Mouse (Mus musculus): Measurements from ENCODE around the gene Ptprt. TPM values are rescaled to one million over a fixed set of nuclear protein-coding genes. Genes with fewer than 3 reads are reported as not detected.

The Ptprt gene
- polyA plus RNA-seq, 1 experiment from 2014 or later: 4.0 TPM

- no peak overlapping the region for H3K9ac ChIP-seq (replicated peaks)
- H3K27ac ChIP-seq: no peak overlapping the region
- no peak overlapping the region for H3K4me2 ChIP-seq
- H3K4me1 ChIP-seq (replicated peaks): no peaks in the 10 kb centered on the region
- no peaks in the 10 kb centered on the region for H3K36me3 ChIP-seq
- 0 out of 2 replicates have a peak, but pooled peaks cover 3% of the 10 kb centered on the region for H3K9me3 ChIP-seq
- no peak overlapping the region for H3K4me3 ChIP-seq (replicated peaks)
- no peak for ATAC-seq (ENCODE audit: insufficient number of reproducible peaks, insufficient read depth, low FRiP score, low TSS enrichment, low read depth)
- WGBS: 83% methylated on average over 5 of the region's 5 CpGs
- no peaks in the 10 kb centered on the region for H3K27me3 ChIP-seq
Measured at GRCm38 (mm10) chr2:162509016-162509415, 151.9 kb downstream of the Ptprt start.

GRCm38 (mm10) chr2:162507664-162508063 lies 153.3 kb downstream of the Ptprt start:
- Histone ChIP-seq H3K27me3 (no peaks in the 10 kb centered on the region), H3K27ac (no peak overlapping the region), H3K4me3 (replicated peaks) (no peak overlapping the region), H3K4me1 (replicated peaks) (no peaks in the 10 kb centered on the region), H3K36me3 (no peaks in the 10 kb centered on the region), H3K4me2 (no peak overlapping the region), H3K9ac (replicated peaks) (no peak overlapping the region), H3K9me3 (0 out of 2 replicates have a peak, but pooled peaks cover 3% of the 10 kb centered on the region)
- 90% methylated on average over 10 of the region's 10 CpGs for WGBS
- no peak for ATAC-seq (ENCODE audit: insufficient number of reproducible peaks, insufficient read depth, low FRiP score, low TSS enrichment, low read depth)

GRCm38 (mm10) chr2:162504850-162505249 lies 156.1 kb downstream of the Ptprt start:
- H3K27me3 ChIP-seq: no peaks in the 10 kb centered on the region
- H3K4me3 ChIP-seq (replicated peaks): no peak overlapping the region
- no peaks in the 10 kb centered on the region for H3K4me1 ChIP-seq (replicated peaks)
- H3K27ac ChIP-seq: no peak overlapping the region
- no peaks in the 10 kb centered on the region for H3K9me3 ChIP-seq
- no peak overlapping the region for H3K9ac ChIP-seq (replicated peaks)
- no peaks in the 10 kb centered on the region for H3K36me3 ChIP-seq
- WGBS: 76% methylated on average over 4 of the region's 4 CpGs
- no peak overlapping the region for H3K4me2 ChIP-seq
- no peak for ATAC-seq (ENCODE audit: insufficient number of reproducible peaks, insufficient read depth, low FRiP score, low TSS enrichment, low read depth)

GRCm38 (mm10) chr2:162499501-162499915 lies 161.4 kb downstream of the Ptprt start:
- Histone ChIP-seq H3K9me3 (no peaks in the 10 kb centered on the region), H3K4me2 (no peak overlapping the region), H3K4me1 (replicated peaks) (no peaks in the 10 kb centered on the region), H3K27ac (no peak overlapping the region), H3K4me3 (replicated peaks) (no peak overlapping the region), H3K27me3 (no peaks in the 10 kb centered on the region), H3K36me3 (no peaks in the 10 kb centered on the region), H3K9ac (replicated peaks) (no peak overlapping the region)
- 90% methylated on average over 9 of the region's 9 CpGs for WGBS
- no peak for ATAC-seq (ENCODE audit: insufficient number of reproducible peaks, insufficient read depth, low FRiP score, low TSS enrichment, low read depth)

GRCm38 (mm10) chr2:162498191-162498590 lies 162.8 kb downstream of the Ptprt start:
- no peak overlapping the region for H3K4me3 ChIP-seq (replicated peaks)
- no peak overlapping the region for H3K4me2 ChIP-seq
- no peaks in the 10 kb centered on the region for H3K27me3 ChIP-seq
- H3K27ac ChIP-seq: no peak overlapping the region
- no peaks in the 10 kb centered on the region for H3K36me3 ChIP-seq
- WGBS: 57% methylated on average over 3 of the region's 3 CpGs
- no peaks in the 10 kb centered on the region for H3K9me3 ChIP-seq
- no peak overlapping the region for H3K9ac ChIP-seq (replicated peaks)
- no peaks in the 10 kb centered on the region for H3K4me1 ChIP-seq (replicated peaks)
- ATAC-seq (ENCODE audit: insufficient number of reproducible peaks, insufficient read depth, low FRiP score, low TSS enrichment, low read depth): no peak

- Histone ChIP-seq H3K27me3 (no peaks in the 10 kb centered on the region), H3K4me3 (replicated peaks) (no peak overlapping the region), H3K9ac (replicated peaks) (no peak overlapping the region), H3K4me1 (replicated peaks) (0 out of 2 replicates have a peak, but pooled peaks cover 3% of the 10 kb centered on the region), H3K27ac (no peak overlapping the region), H3K36me3 (no peaks in the 10 kb centered on the region), H3K9me3 (no peaks in the 10 kb centered on the region), H3K4me2 (no peak overlapping the region)
- no peak for ATAC-seq (ENCODE audit: insufficient number of reproducible peaks, insufficient read depth, low FRiP score, low TSS enrichment, low read depth)
Measured at GRCm38 (mm10) chr2:162484036-162484435, 176.9 kb downstream of the Ptprt start.

- Histone ChIP-seq H3K9me3 (no peaks in the 10 kb centered on the region), H3K4me2 (no peak overlapping the region), H3K36me3 (no peaks in the 10 kb centered on the region), H3K27me3 (no peaks in the 10 kb centered on the region), H3K4me3 (replicated peaks) (no peak overlapping the region), H3K27ac (no peak overlapping the region), H3K9ac (replicated peaks) (no peak overlapping the region), H3K4me1 (replicated peaks) (peaks cover 4% of the 10 kb centered on the region)
- no peak for ATAC-seq (ENCODE audit: insufficient number of reproducible peaks, insufficient read depth, low FRiP score, low TSS enrichment, low read depth)
- WGBS: 57% methylated on average over 1 of the region's 1 CpGs
Measured at GRCm38 (mm10) chr2:162443106-162443505, 217.8 kb downstream of the Ptprt start.

GRCm38 (mm10) chr2:162436646-162437045 lies 224.3 kb downstream of the Ptprt start:
- no peak for ATAC-seq (ENCODE audit: insufficient number of reproducible peaks, insufficient read depth, low FRiP score, low TSS enrichment, low read depth)
- no peak overlapping the region for H3K27ac ChIP-seq
- no peak overlapping the region for H3K9ac ChIP-seq (replicated peaks)
- H3K4me3 ChIP-seq (replicated peaks): no peak overlapping the region
- no peaks in the 10 kb centered on the region for H3K36me3 ChIP-seq
- 97% methylated on average over 3 of the region's 3 CpGs for WGBS
- no peaks in the 10 kb centered on the region for H3K9me3 ChIP-seq
- no peaks in the 10 kb centered on the region for H3K4me1 ChIP-seq (replicated peaks)
- no peaks in the 10 kb centered on the region for H3K27me3 ChIP-seq
- no peak overlapping the region for H3K4me2 ChIP-seq

- H3K9ac ChIP-seq (replicated peaks): no peak overlapping the region
- no peak for ATAC-seq (ENCODE audit: insufficient number of reproducible peaks, insufficient read depth, low FRiP score, low TSS enrichment, low read depth)
- no peak overlapping the region for H3K27ac ChIP-seq
- WGBS: 63% methylated on average over 7 of the region's 7 CpGs
- no peak overlapping the region for H3K4me3 ChIP-seq (replicated peaks)
- H3K4me1 ChIP-seq (replicated peaks): no peaks in the 10 kb centered on the region
- no peaks in the 10 kb centered on the region for H3K36me3 ChIP-seq
- H3K27me3 ChIP-seq: no peaks in the 10 kb centered on the region
- H3K4me2 ChIP-seq: no peak overlapping the region
- no peaks in the 10 kb centered on the region for H3K9me3 ChIP-seq
Measured at GRCm38 (mm10) chr2:162430171-162430570, 230.8 kb downstream of the Ptprt start.

GRCm38 (mm10) chr2:162426114-162426513 lies 234.8 kb downstream of the Ptprt start:
- no peaks in the 10 kb centered on the region for H3K27me3 ChIP-seq
- H3K4me2 ChIP-seq: no peak overlapping the region
- no peak overlapping the region for H3K9ac ChIP-seq (replicated peaks)
- no peaks in the 10 kb centered on the region for H3K9me3 ChIP-seq
- H3K4me1 ChIP-seq (replicated peaks): no peaks in the 10 kb centered on the region
- H3K36me3 ChIP-seq: no peaks in the 10 kb centered on the region
- H3K4me3 ChIP-seq (replicated peaks): no peak overlapping the region
- no peak for ATAC-seq (ENCODE audit: insufficient number of reproducible peaks, insufficient read depth, low FRiP score, low TSS enrichment, low read depth)
- 71% methylated on average over 8 of the region's 8 CpGs for WGBS
- H3K27ac ChIP-seq: no peak overlapping the region

GRCm38 (mm10) chr2:162418181-162418580 lies 242.8 kb downstream of the Ptprt start:
- 71% methylated on average over 3 of the region's 3 CpGs for WGBS
- Histone ChIP-seq H3K4me3 (replicated peaks) (no peak overlapping the region), H3K9me3 (no peaks in the 10 kb centered on the region), H3K27ac (no peak overlapping the region), H3K9ac (replicated peaks) (no peak overlapping the region), H3K4me1 (replicated peaks) (no peaks in the 10 kb centered on the region), H3K4me2 (no peak overlapping the region), H3K36me3 (no peaks in the 10 kb centered on the region), H3K27me3 (no peaks in the 10 kb centered on the region; the same call in 1 of the 2 replicates)
- no peak for ATAC-seq (ENCODE audit: insufficient number of reproducible peaks, insufficient read depth, low FRiP score, low TSS enrichment, low read depth)

GRCm38 (mm10) chr2:162413073-162413812 lies 247.7 kb downstream of the Ptprt start:
- Histone ChIP-seq H3K27ac (peak overlapping the region; percentile 64), H3K4me2 (no peak overlapping the region), H3K36me3 (no peaks in the 10 kb centered on the region), H3K27me3 (no peaks in the 10 kb centered on the region), H3K9ac (replicated peaks) (no peak overlapping the region), H3K4me1 (replicated peaks) (0 out of 2 replicates have a peak, but pooled peaks cover 9% of the 10 kb centered on the region), H3K9me3 (no peaks in the 10 kb centered on the region), H3K4me3 (replicated peaks) (no peak overlapping the region)
- WGBS: 70% methylated on average over 5 of the region's 5 CpGs
- ATAC-seq (ENCODE audit: insufficient number of reproducible peaks, insufficient read depth, low FRiP score, low TSS enrichment, low read depth): no peak
